Mouse (Mus musculus): ENCODE results near the gene Wdr37. TPM values are rescaled to one million over a fixed set of nuclear protein-coding genes. Genes with fewer than 3 reads are reported as not detected.

The Wdr37 gene
- polyA plus RNA-seq, 1 experiment from 2014 or later: 56.7 TPM

DNA sequence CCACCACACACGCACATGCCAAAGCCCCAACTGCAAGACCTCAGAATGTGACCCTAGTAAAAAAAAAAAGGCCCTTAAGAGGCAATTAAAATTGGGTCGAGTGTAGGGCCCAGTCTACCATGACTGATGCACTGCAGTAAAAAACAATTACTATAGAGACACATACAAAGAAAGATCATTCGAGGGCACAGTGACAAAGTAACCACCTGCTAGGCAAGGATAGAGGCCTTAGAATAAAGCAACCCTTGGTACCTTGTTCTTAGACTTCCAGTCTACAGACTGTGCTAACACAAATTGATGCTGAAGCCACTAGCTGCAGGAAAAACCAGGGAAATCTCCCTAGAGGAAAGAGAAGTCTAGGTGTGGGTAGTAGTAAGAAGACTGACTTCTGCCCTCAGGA is 33.3 kb downstream of the Wdr37 start:
- H3K4me1 ChIP-seq: no peaks in the 10 kb centered on the region
- H3K27me3 ChIP-seq: no peaks in the 10 kb centered on the region
- no peak for ATAC-seq (ENCODE audit: low FRiP score)
- H3K27ac ChIP-seq: no peak overlapping the region
- WGBS: 38% methylated on average over 3 of the region's 3 CpGs
- no peak overlapping the region for H3K9ac ChIP-seq
- peaks cover 68% of the 10 kb centered on the region for H3K36me3 ChIP-seq
- H3K9me3 ChIP-seq (replicated peaks): no peaks in the 10 kb centered on the region
- H3K4me3 ChIP-seq: no peak overlapping the region
- H3K4me2 ChIP-seq (replicated peaks): no peak overlapping the region

DNA sequence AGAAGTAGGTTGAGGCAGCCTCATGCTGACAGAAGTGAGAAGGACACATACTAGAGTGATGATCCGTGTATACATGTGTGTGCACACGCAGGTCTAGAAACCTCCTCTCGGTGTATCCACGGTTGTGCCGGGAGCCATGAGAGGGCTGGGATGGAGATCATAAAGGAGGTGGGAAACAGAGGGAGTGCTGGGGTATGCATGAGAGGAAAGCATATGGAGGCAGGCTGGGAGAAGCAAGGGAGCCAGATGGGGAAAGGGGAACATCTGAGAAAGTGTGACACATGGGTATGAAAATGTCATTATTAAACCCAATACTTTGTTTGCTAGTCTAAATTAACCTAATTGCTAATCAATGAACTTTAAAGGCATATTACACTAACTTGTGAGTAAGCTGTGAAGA is 37.1 kb downstream of the Wdr37 start:
- peaks cover 2% of the 10 kb centered on the region; the same call in 1 of the 2 replicates for H3K4me1 ChIP-seq
- WGBS: 98% methylated on average over 5 of the region's 5 CpGs
- no peak overlapping the region for H3K4me3 ChIP-seq
- peaks cover 49% of the 10 kb centered on the region for H3K36me3 ChIP-seq
- H3K9me3 ChIP-seq (replicated peaks): no peaks in the 10 kb centered on the region
- no peak overlapping the region for H3K27ac ChIP-seq
- no peak overlapping the region for H3K4me2 ChIP-seq (replicated peaks)
- ATAC-seq (ENCODE audit: low FRiP score): no peak
- H3K9ac ChIP-seq: no peak overlapping the region
- no peaks in the 10 kb centered on the region for H3K27me3 ChIP-seq

DNA sequence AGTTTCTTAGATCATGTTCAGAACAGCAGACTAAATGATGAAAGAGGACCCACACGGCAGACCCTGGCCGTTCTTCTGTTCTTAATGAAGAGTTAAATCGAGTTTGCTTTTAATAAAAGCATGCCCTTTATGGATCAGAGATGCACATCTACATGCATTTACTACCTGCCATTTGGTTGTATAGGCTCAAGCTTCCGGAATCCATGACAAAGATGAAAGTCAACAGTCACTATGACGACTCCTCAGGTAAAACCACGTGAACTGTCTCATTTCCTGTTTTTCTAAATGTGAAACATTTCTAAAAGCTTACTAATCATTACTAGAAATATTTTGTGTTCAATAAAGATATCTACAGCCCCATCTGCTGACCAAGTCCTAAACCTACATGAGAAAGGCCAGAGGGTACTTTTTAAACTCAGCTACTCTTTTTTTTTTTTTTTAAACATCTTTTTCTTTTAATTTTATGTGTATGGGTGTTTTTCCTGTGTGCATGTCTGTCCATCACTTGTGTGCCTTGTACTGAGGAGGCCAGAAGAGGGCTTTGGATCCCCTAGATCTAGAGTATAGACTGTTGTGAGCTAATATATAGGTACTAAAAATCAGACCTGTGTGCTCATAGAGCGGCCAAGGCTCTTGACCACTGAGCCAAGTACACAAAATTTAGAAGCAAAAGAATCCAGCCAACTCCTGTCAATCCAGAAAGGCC is 40.0 kb downstream of the Wdr37 start:
- no peak overlapping the region for H3K27ac ChIP-seq
- no peak overlapping the region for H3K4me2 ChIP-seq (replicated peaks)
- no peaks in the 10 kb centered on the region for H3K27me3 ChIP-seq
- no peak for ATAC-seq (ENCODE audit: low FRiP score)
- no peak overlapping the region for H3K9ac ChIP-seq
- H3K9me3 ChIP-seq (replicated peaks): no peaks in the 10 kb centered on the region
- peaks cover 48% of the 10 kb centered on the region for H3K36me3 ChIP-seq
- H3K4me3 ChIP-seq: no peak overlapping the region
- 90% methylated on average over 7 of the region's 7 CpGs for WGBS
- peaks cover 2% of the 10 kb centered on the region; the same call in 1 of the 2 replicates for H3K4me1 ChIP-seq

DNA sequence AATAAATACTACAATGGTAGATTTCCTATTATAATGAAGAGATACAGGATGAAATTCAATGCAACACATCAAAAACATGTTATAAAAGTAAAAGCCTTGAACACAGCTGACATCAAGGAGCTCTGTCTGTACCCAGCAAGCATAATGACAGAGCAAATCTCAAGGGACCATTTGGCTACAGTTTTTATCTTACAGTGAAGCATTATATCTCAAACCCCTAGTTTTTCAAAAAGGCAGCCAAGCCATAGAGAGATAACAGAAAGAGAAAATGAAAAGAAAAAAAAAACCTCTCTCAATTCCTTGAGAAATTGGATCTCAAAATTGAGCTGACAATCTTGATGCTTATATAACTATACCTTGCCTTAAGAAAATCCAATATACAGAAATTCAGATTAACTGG is 41.0 kb downstream of the Wdr37 start:
- Histone ChIP-seq H3K4me3 (no peak overlapping the region), H3K27me3 (no peaks in the 10 kb centered on the region), H3K27ac (no peak overlapping the region), H3K9me3 (replicated peaks) (no peaks in the 10 kb centered on the region), H3K4me2 (replicated peaks) (no peak overlapping the region), H3K36me3 (peaks cover 42% of the 10 kb centered on the region), H3K9ac (no peak overlapping the region), H3K4me1 (peaks cover 2% of the 10 kb centered on the region; the same call in 1 of the 2 replicates)
- ATAC-seq (ENCODE audit: low FRiP score): no peak

DNA sequence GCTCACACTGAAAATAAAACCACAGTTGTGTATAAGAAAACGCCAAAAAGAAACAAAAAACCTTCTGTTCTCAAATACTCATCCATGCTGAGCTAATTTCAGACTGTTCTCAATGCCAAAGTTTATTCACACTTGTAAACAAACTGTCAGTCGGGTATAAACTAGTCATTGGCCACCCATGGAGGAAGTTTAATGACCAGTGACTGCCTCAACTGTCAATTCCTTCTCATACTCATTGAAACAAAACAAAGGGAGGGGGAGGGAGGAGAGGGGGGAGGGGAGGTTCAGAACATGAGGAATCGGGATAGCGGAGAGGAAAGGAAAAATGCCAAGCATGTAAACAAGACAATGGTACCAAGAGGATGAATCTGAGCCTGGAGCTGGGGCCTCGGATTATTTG is 41.9 kb downstream of the Wdr37 start:
- Histone ChIP-seq H3K9ac (no peak overlapping the region), H3K4me3 (no peak overlapping the region), H3K36me3 (peaks cover 38% of the 10 kb centered on the region), H3K27ac (no peak overlapping the region), H3K4me1 (peaks cover 2% of the 10 kb centered on the region; the same call in 1 of the 2 replicates), H3K27me3 (no peaks in the 10 kb centered on the region), H3K9me3 (replicated peaks) (no peaks in the 10 kb centered on the region), H3K4me2 (replicated peaks) (no peak overlapping the region)
- 41% methylated on average over 5 of the region's 5 CpGs for WGBS
- peak; percentile 38; the same call in 1 of the 2 replicates for ATAC-seq (ENCODE audit: low FRiP score)

DNA sequence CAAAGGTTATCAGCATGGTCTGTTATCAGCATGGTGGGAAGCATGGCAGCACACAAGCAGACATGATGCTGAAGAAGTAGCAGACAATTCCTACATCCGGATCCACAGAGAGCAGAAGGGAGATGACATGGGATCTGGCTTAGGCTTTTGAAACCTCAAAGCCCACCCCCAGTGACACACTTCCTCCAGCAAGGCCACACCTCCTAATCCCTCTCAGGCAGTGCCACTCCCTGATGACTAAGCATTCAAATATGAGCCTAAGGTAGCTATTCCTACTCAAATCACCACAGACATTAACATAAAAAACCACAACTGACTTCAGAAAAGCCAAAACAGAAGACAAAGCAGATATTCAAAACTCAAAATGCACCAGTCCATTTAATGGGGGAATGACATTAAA is 42.8 kb downstream of the Wdr37 start:
- no peaks in the 10 kb centered on the region for H3K9me3 ChIP-seq (replicated peaks)
- H3K9ac ChIP-seq: no peak overlapping the region
- peaks cover 29% of the 10 kb centered on the region for H3K36me3 ChIP-seq
- peaks cover 2% of the 10 kb centered on the region; the same call in 1 of the 2 replicates for H3K4me1 ChIP-seq
- no peaks in the 10 kb centered on the region for H3K27me3 ChIP-seq
- no peak overlapping the region for H3K4me2 ChIP-seq (replicated peaks)
- WGBS: 100% methylated on average over 1 of the region's 1 CpGs
- no peak overlapping the region for H3K27ac ChIP-seq
- no peak overlapping the region for H3K4me3 ChIP-seq
- ATAC-seq (ENCODE audit: low FRiP score): no peak

DNA sequence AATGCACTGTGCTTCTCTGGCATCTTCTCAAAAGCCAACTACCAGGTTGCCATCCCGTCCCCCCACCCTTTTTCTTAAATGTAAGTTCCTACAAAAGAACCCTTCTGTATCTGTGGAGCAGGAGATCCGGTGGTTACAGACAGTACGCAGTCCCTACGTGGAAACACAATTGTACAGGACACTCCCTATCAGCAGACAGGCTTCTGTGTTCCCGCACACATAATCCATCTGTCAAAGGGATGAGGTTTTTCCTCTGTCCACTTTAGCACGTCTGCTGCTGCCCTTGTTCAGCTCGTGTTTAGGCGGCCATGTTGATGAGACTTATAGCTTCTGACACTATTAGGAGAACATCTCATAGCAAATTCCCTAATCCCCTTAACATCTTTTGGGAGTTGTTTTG is 48.2 kb downstream of the Wdr37 start:
- peak; percentile 49 for ATAC-seq (ENCODE audit: low FRiP score)
- WGBS: 53% methylated on average over 8 of the region's 8 CpGs

DNA sequence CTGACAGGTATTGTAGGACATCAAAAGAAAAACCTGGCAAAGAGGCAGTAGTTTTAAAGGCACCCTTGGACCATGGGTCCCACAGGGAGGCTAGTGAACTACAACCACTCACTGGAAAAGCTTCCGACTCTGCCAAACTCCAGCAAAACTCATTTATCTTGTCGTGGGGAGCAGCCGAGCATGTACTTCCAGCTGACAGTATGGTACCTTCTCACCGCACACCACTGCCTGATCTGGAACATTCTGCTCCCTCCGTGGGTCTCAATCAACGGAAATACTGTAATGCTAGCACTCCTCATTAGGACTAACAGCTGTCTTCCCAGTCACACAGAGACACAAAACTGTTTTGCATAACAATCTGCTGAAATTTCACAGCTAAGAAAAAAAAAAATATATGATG is 48.6 kb downstream of the Wdr37 start:
- Histone ChIP-seq H3K27ac (peak overlapping the region; percentile 49), H3K36me3 (peaks cover 40% of the 10 kb centered on the region), H3K4me2 (replicated peaks) (no peak overlapping the region)

More for the DNA sequence above, 48.2 kb downstream of the Wdr37 start:
- Histone ChIP-seq H3K9ac (no peak overlapping the region), H3K27ac (peak overlapping the region; percentile 49), H3K36me3 (peaks cover 40% of the 10 kb centered on the region), H3K9me3 (replicated peaks) (no peaks in the 10 kb centered on the region), H3K4me2 (replicated peaks) (no peak overlapping the region), H3K27me3 (no peaks in the 10 kb centered on the region), H3K4me3 (no peak overlapping the region), H3K4me1 (no peaks in the 10 kb centered on the region)

DNA sequence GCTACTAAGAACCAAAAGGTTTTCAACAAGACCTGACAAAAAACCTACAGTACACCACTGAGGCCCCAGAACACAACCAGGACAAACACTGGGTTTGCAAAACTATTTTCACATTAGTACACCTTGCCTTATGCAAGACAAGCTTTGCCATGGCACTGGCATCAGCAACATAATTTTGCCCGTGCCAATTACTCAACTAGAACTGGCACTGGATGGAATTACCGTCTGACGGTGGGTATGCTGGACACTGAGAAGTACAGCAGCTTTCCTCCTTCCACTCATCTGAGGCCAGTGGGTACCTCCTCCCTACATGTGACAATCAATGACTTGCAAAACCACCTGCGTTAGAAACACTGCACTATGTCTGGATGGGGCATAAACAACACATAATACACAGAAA is 49.5 kb downstream of the Wdr37 start:
- 90% methylated on average over 4 of the region's 4 CpGs for WGBS
- H3K4me1 ChIP-seq: no peaks in the 10 kb centered on the region
- H3K27ac ChIP-seq: no peak overlapping the region
- no peaks in the 10 kb centered on the region for H3K27me3 ChIP-seq
- ATAC-seq (ENCODE audit: low FRiP score): no peak
- H3K4me3 ChIP-seq: no peak overlapping the region
- no peak overlapping the region for H3K4me2 ChIP-seq (replicated peaks)
- H3K36me3 ChIP-seq: peaks cover 45% of the 10 kb centered on the region
- no peaks in the 10 kb centered on the region for H3K9me3 ChIP-seq (replicated peaks)
- no peak overlapping the region for H3K9ac ChIP-seq

More for the DNA sequence above, 48.6 kb downstream of the Wdr37 start:
- Histone ChIP-seq H3K27me3 (no peaks in the 10 kb centered on the region), H3K9ac (no peak overlapping the region), H3K9me3 (replicated peaks) (no peaks in the 10 kb centered on the region), H3K4me1 (no peaks in the 10 kb centered on the region), H3K4me3 (no peak overlapping the region)
- ATAC-seq (ENCODE audit: low FRiP score): peak; percentile 80
- whole genome bisulfite sequencing: 38% methylated on average over 6 of the region's 6 CpGs

DNA sequence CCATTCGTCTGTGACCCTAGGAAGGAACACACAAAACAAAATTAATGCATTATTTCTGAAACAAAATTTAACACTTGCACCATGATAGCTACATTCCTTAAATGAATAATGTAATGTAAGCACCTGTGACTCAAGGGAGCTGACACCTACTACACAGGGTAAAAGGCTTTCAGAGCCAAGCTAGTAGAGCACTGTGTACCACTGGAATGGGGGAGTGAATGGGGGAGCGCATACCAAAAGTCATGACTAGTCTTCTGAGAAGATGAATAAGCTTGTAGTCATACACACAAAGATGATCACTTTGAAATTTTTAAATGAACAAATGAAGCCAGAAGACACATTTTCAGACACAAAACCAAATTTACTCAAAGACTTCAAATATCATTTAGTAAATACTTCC is 65.8 kb downstream of the Wdr37 start:
- Histone ChIP-seq H3K4me1 (no peaks in the 10 kb centered on the region), H3K9me3 (replicated peaks) (no peaks in the 10 kb centered on the region), H3K4me2 (replicated peaks) (no peak overlapping the region), H3K9ac (no peak overlapping the region), H3K36me3 (peaks cover 13% of the 10 kb centered on the region), H3K4me3 (no peak overlapping the region), H3K27ac (no peak overlapping the region), H3K27me3 (no peaks in the 10 kb centered on the region)
- WGBS: 97% methylated on average over 2 of the region's 2 CpGs
- no peak for ATAC-seq (ENCODE audit: low FRiP score)

DNA sequence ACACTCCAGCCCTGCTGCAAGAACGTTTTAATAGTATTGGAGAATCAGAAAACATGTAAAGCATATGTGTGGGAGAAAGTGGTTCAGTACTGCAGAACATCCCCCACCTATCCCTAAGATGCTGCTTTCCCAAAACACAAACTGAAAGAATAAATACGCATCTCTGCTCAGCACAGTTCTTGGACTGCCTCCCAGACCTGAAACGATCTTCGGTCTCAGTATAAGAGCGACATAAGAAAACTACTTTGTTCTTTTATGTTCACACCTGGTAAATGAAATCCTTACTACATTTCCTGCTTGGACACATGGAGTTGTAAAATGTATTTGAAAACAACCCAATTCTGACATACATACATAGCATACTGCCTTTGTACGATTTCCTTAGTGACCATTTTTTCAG is 71.1 kb downstream of the Wdr37 start:
- Histone ChIP-seq H3K27ac (no peak overlapping the region), H3K9ac (no peak overlapping the region), H3K4me3 (no peak overlapping the region), H3K36me3 (peaks cover 9% of the 10 kb centered on the region), H3K4me2 (replicated peaks) (no peak overlapping the region), H3K27me3 (no peaks in the 10 kb centered on the region), H3K4me1 (no peaks in the 10 kb centered on the region), H3K9me3 (replicated peaks) (no peaks in the 10 kb centered on the region)
- no peak for ATAC-seq (ENCODE audit: low FRiP score)
- 88% methylated on average over 6 of the region's 6 CpGs for whole genome bisulfite sequencing

DNA sequence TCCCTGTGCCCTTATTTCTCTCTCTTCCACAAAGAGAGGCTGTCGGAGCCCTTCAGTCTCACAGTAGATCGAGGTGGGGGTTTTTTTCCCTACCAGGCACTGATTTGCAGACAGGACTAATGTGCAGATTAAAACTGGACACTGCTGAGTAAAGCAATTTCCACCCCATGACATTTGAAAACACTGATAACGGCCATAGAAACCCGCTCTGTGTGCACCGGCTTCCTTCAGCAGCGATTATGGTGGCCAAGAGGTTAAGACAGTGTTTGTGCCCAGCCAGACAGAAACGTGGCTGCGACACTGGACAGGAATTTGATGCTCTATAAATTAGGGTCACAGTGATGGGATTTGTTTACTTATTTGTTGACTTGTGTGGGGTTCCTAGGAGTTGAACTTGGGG is 78.5 kb downstream of the Wdr37 start:
- Histone ChIP-seq H3K4me3 (no peak overlapping the region), H3K4me2 (replicated peaks) (no peak overlapping the region), H3K36me3 (no peaks in the 10 kb centered on the region), H3K9me3 (replicated peaks) (no peaks in the 10 kb centered on the region), H3K27ac (no peak overlapping the region), H3K27me3 (no peaks in the 10 kb centered on the region), H3K9ac (no peak overlapping the region), H3K4me1 (no peaks in the 10 kb centered on the region)
- no peak for ATAC-seq (ENCODE audit: low FRiP score)
- WGBS: 84% methylated on average over 8 of the region's 8 CpGs

DNA sequence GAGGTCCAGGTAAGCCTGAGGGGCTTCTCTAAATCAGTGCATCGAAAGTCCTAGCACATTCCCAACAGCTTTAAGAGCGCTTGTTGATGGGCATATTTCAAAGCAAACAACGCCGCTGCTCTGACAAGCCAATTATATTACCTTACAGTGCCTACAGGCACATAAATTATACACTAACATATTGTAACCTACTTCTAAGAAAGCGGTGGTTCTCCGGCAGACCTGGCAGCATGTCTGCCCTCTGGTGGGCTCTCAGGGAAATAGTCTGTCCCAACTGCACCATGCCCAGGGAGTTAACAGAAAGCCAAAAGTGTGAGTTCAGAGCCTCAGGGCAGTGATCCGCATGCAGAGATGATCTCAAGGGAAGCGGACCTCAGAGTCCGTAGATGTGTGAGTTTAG is 86.5 kb downstream of the Wdr37 start:
- WGBS: 44% methylated on average over 9 of the region's 9 CpGs
- ATAC-seq (ENCODE audit: low FRiP score): peak; percentile 61
- H3K4me2 ChIP-seq (replicated peaks): no peak overlapping the region

More for the DNA sequence above, 86.5 kb downstream of the Wdr37 start:
- H3K27me3 ChIP-seq: no peaks in the 10 kb centered on the region
- H3K27ac ChIP-seq: no peak overlapping the region
- no peaks in the 10 kb centered on the region for H3K9me3 ChIP-seq (replicated peaks)
- H3K4me3 ChIP-seq: no peak overlapping the region
- no peaks in the 10 kb centered on the region for H3K36me3 ChIP-seq
- H3K9ac ChIP-seq: no peak overlapping the region
- H3K4me1 ChIP-seq: peaks cover 3% of the 10 kb centered on the region; the same call in 1 of the 2 replicates

All from hindbrain, embryonic 12.5 days (tissue).